Mouse (Mus musculus) stomach, postnatal 0 days (tissue): ENCODE measurements around the gene Trak1. TPM values are rescaled to one million over a fixed set of nuclear protein-coding genes. Genes with fewer than 3 reads are reported as not detected.

Experiments
- ATAC-seq: fragments of 200-750 bp; cut with Nextera tagmentation; 2 replicates; pipeline ENCODE4 v1.8.0; 2017; ENCODE audit not compliant: low FRiP score, low TSS enrichment
- DNase-seq: peaks from one replicate; pipeline ENCODE4 v3.0.0-alpha.2; 2016; ENCODE audit warnings: low spot score
- H3K27ac ChIP-seq: fragments of 300-500 bp; sonication (generic); replicated peaks from 2 replicates; pipeline ENCODE4 v1.5.1; 2014; ENCODE audit warnings: mild to moderate bottlenecking, control low read depth
- H3K27me3 ChIP-seq: fragments of 300-500 bp; sonication (generic); 2 replicates; pipeline ENCODE4 v1.6.1; 2014; ENCODE audit warnings: low read length; ENCODE audit not compliant: control insufficient read depth, insufficient read depth
- H3K36me3 ChIP-seq: fragments of 300-500 bp; sonication (generic); 2 replicates; pipeline ENCODE4 v1.6.1; 2014; ENCODE audit warnings: low read length, mixed read lengths; ENCODE audit not compliant: control insufficient read depth, insufficient read depth
- H3K4me1 ChIP-seq: fragments of 300-500 bp; sonication (generic); replicated peaks from 2 replicates; pipeline ENCODE4 v1.6.1; 2014; ENCODE audit warnings: antibody characterized with exemption; ENCODE audit not compliant: control insufficient read depth, insufficient read depth
- H3K4me2 ChIP-seq: fragments of 300-500 bp; sonication (generic); replicated peaks from 2 replicates; pipeline ENCODE4 v1.6.1; 2014; ENCODE audit warnings: low read depth, mild to moderate bottlenecking, control low read depth, moderate library complexity
- H3K4me3 ChIP-seq: fragments of 300-500 bp; sonication (generic); 2 replicates; pipeline ENCODE4 v1.5.1; 2014; ENCODE audit warnings: low read depth, low read length, control low read depth
- H3K9ac ChIP-seq: fragments of 300-500 bp; sonication (generic); 2 replicates; pipeline ENCODE4 v1.6.1; 2014; ENCODE audit warnings: mild to moderate bottlenecking, low read length, control low read depth, mixed read lengths
- H3K9me3 ChIP-seq: fragments of 300-500 bp; sonication (generic); 2 replicates; pipeline ENCODE4 v1.6.1; 2016; ENCODE audit warnings: low read length; ENCODE audit not compliant: control insufficient read depth
- CTCF ChIP-seq: IDR thresholded peaks from 2 replicates; pipeline ENCODE4 v1.5.1; 2016; ENCODE audit warnings: antibody characterized with exemption, low read depth, mild to moderate bottlenecking, moderate library complexity
- EP300 ChIP-seq: optimal IDR thresholded peaks from 2 replicates; pipeline ENCODE3; 2016; ENCODE audit warnings: antibody characterized with exemption
- WGBS: fragments of 180-500 bp; shearing (Covaris S2); extraction: QIAGEN DNeasy Blood & Tissue Kit; methylation state at CpG from one replicate; pipeline ENCODE4 v1.1.7; 2014; 5-methylcytosine and 5-hydroxymethylcytosine counted together
- polyA plus RNA-seq: library from polyadenylated mRNA; unstranded; fragments of >200 nt; fragmentation: Nextera tagmentation; extraction: Ambion mirVana; gene quantifications from 2 replicates; pipeline ENCODE4 v1.2.1, GENCODE M21; 2015

The Trak1 gene
- polyA plus RNA-seq, result 24.0 and 27.7 TPM in 2 replicates

- TF ChIP-seq EP300 (no peak), CTCF (no peak)
- peak within 1 kb of the TSS; percentile 87 for H3K4me3 ChIP-seq
- peaks cover 13% of the 10 kb centered on the region for H3K4me1 ChIP-seq
- H3K36me3 ChIP-seq, result peaks cover 2% of the 10 kb centered on the region; the same call in 1 of the 2 replicates
- WGBS, result under 1% methylated on average over 91 of the region's 116 CpGs
- peak within 1 kb of the TSS; percentile 94 for H3K9ac ChIP-seq
- H3K4me2 ChIP-seq, result peak within 1 kb of the TSS; percentile 82
- peak; percentile 86 for ATAC-seq
- no peaks in the 10 kb centered on the region for H3K9me3 ChIP-seq
- no peaks in the 10 kb centered on the region for H3K27me3 ChIP-seq
- peak; percentile 84 for DNase-seq
- peak within 1 kb of the TSS; percentile 84 for H3K27ac ChIP-seq
Measured at GRCm38 (mm10) chr9:121297171-121298064, at the start of gene Trak1. Trak1 (plus strand) TSS chr9:121297502.

- TF ChIP-seq CTCF, result peak; percentile 88
- no peak for TF ChIP-seq EP300
- Histone ChIP-seq H3K4me1 (no peaks in the 10 kb centered on the region), H3K9me3 (no peaks in the 10 kb centered on the region), H3K27me3 (no peaks in the 10 kb centered on the region), H3K9ac (no peak overlapping the region), H3K36me3 (no peaks in the 10 kb centered on the region), H3K4me3 (no peak overlapping the region), H3K4me2 (no peak overlapping the region), H3K27ac (no peak overlapping the region)
- WGBS, result 63% methylated on average over 12 of the region's 12 CpGs
- peak; percentile 88 for DNase-seq
- peak; percentile 46; the same call in 1 of the 2 replicates for ATAC-seq
Measured at GRCm38 (mm10) chr9:121247956-121248775, 49.1 kb upstream of the Trak1 start.

DNA sequence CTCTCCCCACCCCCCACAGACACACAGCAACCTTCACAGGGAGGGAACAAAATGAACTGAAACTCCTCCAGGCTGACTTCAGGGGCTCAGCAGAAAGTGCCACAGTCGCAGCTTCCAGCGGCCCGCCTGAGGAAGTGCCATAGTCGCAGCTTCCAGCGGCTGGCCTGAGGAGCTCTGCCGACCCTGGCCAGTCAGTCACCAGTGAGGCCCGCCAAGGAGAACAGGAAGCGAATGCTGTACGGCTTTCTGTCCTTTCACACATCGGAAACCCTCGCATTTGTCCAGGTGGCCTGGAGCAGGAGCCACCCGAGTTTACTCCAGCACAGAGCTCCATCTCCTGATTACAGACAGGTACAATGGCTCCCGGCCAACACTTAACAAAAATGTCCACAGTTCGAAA lies 47.5 kb upstream of the Trak1 start:
- no peak overlapping the region for H3K27ac ChIP-seq
- H3K4me2 ChIP-seq, result no peak overlapping the region
- no peak overlapping the region for H3K4me3 ChIP-seq
- no peaks in the 10 kb centered on the region for H3K9me3 ChIP-seq
- no peaks in the 10 kb centered on the region for H3K36me3 ChIP-seq
- H3K4me1 ChIP-seq, result no peaks in the 10 kb centered on the region
- no peak for DNase-seq
- WGBS, result 58% methylated on average over 14 of the region's 14 CpGs
- TF ChIP-seq EP300 (no peak), CTCF (no peak)
- no peaks in the 10 kb centered on the region for H3K27me3 ChIP-seq
- no peak for ATAC-seq
- no peak overlapping the region for H3K9ac ChIP-seq

DNA sequence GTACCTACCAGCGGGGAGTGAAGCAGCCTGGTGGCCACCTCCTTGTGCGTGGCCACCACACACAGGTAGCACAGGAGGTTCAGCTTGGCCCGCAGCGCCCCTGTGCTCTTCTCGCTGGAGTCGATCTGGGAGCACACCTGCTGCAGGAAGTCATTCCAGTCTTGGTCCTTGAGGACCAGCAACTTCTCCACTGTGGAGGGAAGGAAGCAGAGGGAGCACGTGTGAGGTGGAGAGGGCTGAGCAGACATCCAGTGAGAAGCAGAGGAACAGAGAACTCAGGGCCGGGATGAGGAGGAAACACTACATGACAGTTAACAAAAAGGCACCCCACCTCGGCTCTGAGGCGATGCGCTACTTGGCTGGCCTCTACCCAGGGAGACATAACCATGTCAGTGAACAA lies 46.4 kb upstream of the Trak1 start:
- H3K36me3 ChIP-seq, result no peaks in the 10 kb centered on the region
- no peak overlapping the region for H3K9ac ChIP-seq
- H3K4me2 ChIP-seq, result no peak overlapping the region
- no peak overlapping the region for H3K27ac ChIP-seq
- no peaks in the 10 kb centered on the region for H3K9me3 ChIP-seq
- DNase-seq (no peak), ATAC-seq (no peak)
- H3K4me3 ChIP-seq, result no peak overlapping the region
- WGBS, result 89% methylated on average over 11 of the region's 11 CpGs
- TF ChIP-seq EP300 (no peak), CTCF (no peak)
- no peaks in the 10 kb centered on the region for H3K4me1 ChIP-seq
- no peaks in the 10 kb centered on the region for H3K27me3 ChIP-seq

- Histone ChIP-seq H3K9ac (no peak overlapping the region), H3K27me3 (no peaks in the 10 kb centered on the region), H3K27ac (no peak overlapping the region), H3K36me3 (no peaks in the 10 kb centered on the region), H3K4me3 (no peak overlapping the region), H3K4me2 (no peak overlapping the region), H3K9me3 (no peaks in the 10 kb centered on the region), H3K4me1 (no peaks in the 10 kb centered on the region)
- ATAC-seq, result peak; percentile 67; the same call in 1 of the 2 replicates
- DNase-seq, result no peak
- WGBS, result 56% methylated on average over 2 of the region's 2 CpGs
- TF ChIP-seq EP300, result no peak
- no peak for TF ChIP-seq CTCF
Measured at GRCm38 (mm10) chr9:121253983-121254382, 43.3 kb upstream of the Trak1 start.
